Mouse (Mus musculus) ES-Bruce4 (cell line): ENCODE data around the gene Fbxo36. TPM values are rescaled to one million over a fixed set of nuclear protein-coding genes. Genes with fewer than 3 reads are reported as not detected.
A peak's percentile ranks its signal among the peaks of the same experiment; 100 is the strongest.

Experiments
- H3K27ac ChIP-seq: 2 replicates; pipeline ENCODE4 v1.5.1; 2012; ENCODE audit warnings: low read length, inconsistent platforms; ENCODE audit not compliant: insufficient read depth
- H3K27me3 ChIP-seq: 2 replicates; pipeline ENCODE4 v1.6.1; 2012; ENCODE audit warnings: mild to moderate bottlenecking, low read length, inconsistent platforms; ENCODE audit not compliant: control insufficient read depth, poor library complexity, insufficient read depth, severe bottlenecking
- H3K36me3 ChIP-seq: 2 replicates; pipeline ENCODE4 v1.6.1; 2012; ENCODE audit warnings: inconsistent platforms, mild to moderate bottlenecking, low read length, moderate library complexity; ENCODE audit not compliant: control insufficient read depth, poor library complexity, insufficient read depth, severe bottlenecking
- H3K4me1 ChIP-seq: one replicate; pipeline ENCODE4 v1.8.1; 2011; ENCODE audit warnings: low read length; ENCODE audit not compliant: control insufficient read depth, insufficient read depth
- H3K4me3 ChIP-seq: 2 replicates; pipeline ENCODE4 v1.5.1; 2011; ENCODE audit warnings: low read depth, mild to moderate bottlenecking, low read length
- H3K9ac ChIP-seq: 2 replicates; pipeline ENCODE4 v1.6.1; 2012; ENCODE audit warnings: low read depth, mild to moderate bottlenecking, inconsistent platforms; ENCODE audit not compliant: poor library complexity, severe bottlenecking
- H3K9me3 ChIP-seq: replicated peaks from 2 replicates; pipeline ENCODE4 v1.6.1; 2012; ENCODE audit warnings: mild to moderate bottlenecking, low read length, inconsistent platforms; ENCODE audit not compliant: control insufficient read depth, poor library complexity, insufficient read depth, severe bottlenecking
- CTCF ChIP-seq: IDR thresholded peaks from one replicate; pipeline ENCODE4 v1.8.1; 2011; ENCODE audit warnings: low read depth, low read length
- EP300 ChIP-seq: IDR thresholded peaks from 2 replicates; pipeline ENCODE4 v1.6.1; 2011; ENCODE audit warnings: low read depth, low read length; ENCODE audit not compliant: insufficient read depth
- POLR2A ChIP-seq: IDR thresholded peaks from one replicate; pipeline ENCODE4 v1.8.1; 2011; ENCODE audit warnings: low read length; ENCODE audit not compliant: insufficient read depth
- polyA plus RNA-seq: library from polyadenylated mRNA; stranded (reverse); fragments of >200 nt; gene quantifications from 2 replicates; pipeline ENCODE4 v1.2.4, GENCODE M21; 2011; ENCODE audit warnings: low read depth; ENCODE audit not compliant: missing spikeins, insufficient read depth, insufficient read length

Fbxo36 gene
- 11.1 and 13.5 TPM in 2 replicates for polyA plus RNA-seq

DNA sequence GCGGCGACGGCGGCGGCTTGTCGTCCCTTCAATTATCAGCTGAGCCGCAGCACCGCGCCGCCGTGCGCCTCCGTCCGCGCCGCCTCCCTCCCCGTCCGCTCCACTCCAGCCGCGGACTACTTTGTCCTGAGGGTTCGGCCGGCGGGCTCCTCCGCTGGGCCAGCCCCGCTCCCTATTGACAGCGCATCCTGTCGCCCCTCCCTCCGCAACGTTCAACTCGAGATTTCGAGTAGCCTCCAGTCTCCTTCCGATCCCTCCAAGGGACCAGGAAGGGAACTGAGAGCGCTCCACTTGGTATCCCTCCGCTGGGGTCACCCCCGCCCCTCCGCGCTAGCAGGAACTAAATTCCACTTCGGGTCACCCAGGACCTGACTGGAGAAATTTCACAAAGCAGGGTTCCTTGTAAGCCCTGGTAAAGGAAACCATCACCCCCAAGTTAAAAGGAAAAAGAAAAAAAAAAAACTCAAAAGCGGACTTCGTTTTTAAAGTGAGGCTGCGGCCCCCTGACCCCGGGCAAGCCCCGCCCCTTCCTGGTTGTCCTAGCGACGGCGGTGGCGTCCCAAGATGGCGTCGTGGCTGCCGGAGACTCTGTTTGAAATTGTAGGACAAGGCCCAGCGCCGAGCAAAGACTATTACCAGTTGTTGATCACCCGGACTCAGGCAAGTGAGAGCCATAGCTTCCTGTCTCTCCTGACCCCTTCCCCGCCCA lies at the start of gene Fbxo36:
Gene Fbxo36, plus strand, starts transcription at position 533 of the 709 bp plus-strand sequence.
- Histone ChIP-seq H3K9ac (peak within 1 kb of the TSS; percentile 100), H3K9me3 (no peaks in the 10 kb centered on the region), H3K27ac (peak within 1 kb of the TSS; percentile 73), H3K27me3 (no peaks in the 10 kb centered on the region), H3K4me1 (no peaks in the 10 kb centered on the region), H3K36me3 (peaks cover 16% of the 10 kb centered on the region), H3K4me3 (peak within 1 kb of the TSS; percentile 97)
- TF ChIP-seq POLR2A (no peak), EP300 (no peak), CTCF (no peak)

DNA sequence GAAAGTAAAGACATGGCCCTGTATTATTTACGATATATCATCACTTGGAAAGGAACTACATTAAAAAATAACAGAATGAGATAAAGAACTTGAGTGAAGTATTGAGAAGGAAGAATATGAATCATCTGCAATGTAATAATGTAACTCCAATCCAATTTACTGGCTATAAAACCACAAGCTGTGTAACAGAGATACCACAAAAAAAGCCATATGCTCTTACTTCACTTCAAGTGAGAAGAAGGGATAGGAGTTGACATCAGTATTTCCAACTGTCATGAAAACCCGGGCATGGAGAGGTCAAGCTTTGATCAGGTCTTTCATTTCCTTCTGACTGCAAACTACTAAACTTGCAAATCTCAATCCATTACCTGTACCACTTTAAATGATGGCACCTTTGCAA lies 48.2 kb upstream of the Fbxo36 start:
- Histone ChIP-seq H3K4me3 (no peak overlapping the region), H3K36me3 (peaks cover 60% of the 10 kb centered on the region), H3K4me1 (peaks cover 2% of the 10 kb centered on the region), H3K9me3 (no peaks in the 10 kb centered on the region), H3K27ac (no peak overlapping the region), H3K9ac (no peak overlapping the region), H3K27me3 (no peaks in the 10 kb centered on the region)
- TF ChIP-seq CTCF = no peak
- TF ChIP-seq EP300 = no peak
- no peak for TF ChIP-seq POLR2A

DNA sequence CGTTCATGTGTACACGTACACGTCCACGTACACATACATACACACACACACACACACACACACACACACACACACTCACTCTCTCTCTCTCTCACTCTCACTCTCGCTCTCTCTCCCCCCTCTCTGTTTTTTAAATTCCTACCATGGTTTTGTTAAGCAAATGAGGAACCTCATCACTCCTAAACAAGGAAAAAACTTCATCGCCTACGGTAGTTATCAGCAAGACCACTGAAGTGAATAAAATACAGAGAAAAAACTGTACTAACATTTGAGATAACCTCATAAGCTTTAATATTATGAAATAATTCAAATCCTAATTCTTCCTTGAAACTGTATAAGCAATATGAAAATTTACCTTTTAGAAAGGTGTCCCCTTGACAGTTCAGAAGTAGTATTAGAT lies 44.3 kb upstream of the Fbxo36 start:
- Histone ChIP-seq H3K27me3 (no peaks in the 10 kb centered on the region), H3K9me3 (no peaks in the 10 kb centered on the region), H3K9ac (no peak overlapping the region), H3K36me3 (peaks cover 46% of the 10 kb centered on the region), H3K4me3 (no peak overlapping the region), H3K4me1 (peaks cover 2% of the 10 kb centered on the region), H3K27ac (no peak overlapping the region; the same call in 1 of the 2 replicates)
- no peak for TF ChIP-seq CTCF
- TF ChIP-seq EP300 = no peak
- no peak for TF ChIP-seq POLR2A

DNA sequence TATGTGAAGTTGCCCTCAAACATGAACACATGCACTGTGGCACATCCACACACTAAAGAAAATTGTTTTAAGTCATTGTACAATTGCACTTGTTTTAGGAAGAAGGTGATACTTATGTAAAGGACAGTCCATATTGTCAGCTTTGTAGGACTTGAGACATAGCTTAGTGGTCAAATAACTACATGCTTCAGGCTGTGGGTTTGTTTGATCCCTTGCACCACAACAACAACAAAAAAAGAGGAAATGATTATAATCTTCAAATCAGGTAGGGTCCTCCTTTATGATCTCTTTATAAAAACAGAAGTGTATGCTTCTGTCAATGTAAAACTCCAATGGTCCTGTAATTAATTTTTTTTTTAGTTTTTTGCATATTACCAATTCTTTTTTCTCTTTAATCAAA lies 40.5 kb upstream of the Fbxo36 start:
- Histone ChIP-seq H3K4me3 (no peak overlapping the region), H3K36me3 (peaks cover 14% of the 10 kb centered on the region), H3K9ac (no peak overlapping the region), H3K27ac (no peak overlapping the region), H3K4me1 (peaks cover 2% of the 10 kb centered on the region), H3K9me3 (no peaks in the 10 kb centered on the region), H3K27me3 (no peaks in the 10 kb centered on the region)
- TF ChIP-seq POLR2A (no peak), EP300 (no peak), CTCF (no peak)

GRCm38 (mm10) chr1:84803788-84804187 lies 35.9 kb upstream of the Fbxo36 start:
- Histone ChIP-seq H3K4me3 (no peak overlapping the region), H3K4me1 (no peaks in the 10 kb centered on the region), H3K36me3 (no peaks in the 10 kb centered on the region; the same call in 1 of the 2 replicates), H3K9me3 (no peaks in the 10 kb centered on the region), H3K27me3 (no peaks in the 10 kb centered on the region), H3K9ac (no peak overlapping the region), H3K27ac (peak overlapping the region; percentile 44; the same call in 1 of the 2 replicates)
- TF ChIP-seq EP300 (no peak), POLR2A (no peak)

DNA sequence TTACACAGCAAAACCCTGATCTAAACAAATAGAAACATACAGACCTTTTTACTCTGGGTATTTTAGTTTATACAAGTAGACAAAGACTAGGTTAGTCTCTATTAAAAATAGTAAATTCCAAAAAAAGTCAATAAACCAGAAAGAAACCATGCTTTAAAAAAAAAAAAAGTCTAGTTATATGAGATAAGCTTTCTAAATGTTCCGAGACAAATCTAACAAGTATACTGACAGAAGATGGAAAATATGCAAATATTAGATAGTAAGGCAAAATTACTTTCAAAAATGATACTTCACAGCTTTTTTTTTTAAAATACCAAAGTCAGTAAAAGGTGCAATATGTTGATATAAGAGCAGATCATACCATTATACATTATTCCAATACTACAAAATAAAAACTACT lies 22.0 kb upstream of the Fbxo36 start:
- TF ChIP-seq POLR2A (no peak), EP300 (no peak), CTCF (no peak)
- Histone ChIP-seq H3K4me1 (no peaks in the 10 kb centered on the region), H3K27ac (no peak overlapping the region), H3K27me3 (no peaks in the 10 kb centered on the region), H3K9me3 (no peaks in the 10 kb centered on the region), H3K36me3 (peaks cover 28% of the 10 kb centered on the region), H3K4me3 (no peak overlapping the region), H3K9ac (no peak overlapping the region)
